Mouse (Mus musculus): ENCODE measurements around the gene Tubgcp3. TPM values are rescaled to one million over a fixed set of nuclear protein-coding genes. Genes with fewer than 3 reads are reported as not detected.

Tubgcp3 gene
- polyA plus RNA-seq, 1 experiment from 2014 or later: 13.5 TPM

GRCm38 (mm10) chr8:12650495-12650894, 21.6 kb downstream of the Tubgcp3 start:
- Histone ChIP-seq H3K36me3 (ENCODE audit: control insufficient read depth, insufficient read depth, low read length) (peaks cover 28% of the 10 kb centered on the region), H3K4me1 (replicated peaks; ENCODE audit: control insufficient read depth, insufficient read depth) (no peaks in the 10 kb centered on the region), H3K9me3 (ENCODE audit: control insufficient read depth, low read length) (no peaks in the 10 kb centered on the region), H3K4me3 (ENCODE audit: low read depth, low read length) (no peak overlapping the region), H3K4me2 (replicated peaks; ENCODE audit: low read depth) (no peak overlapping the region), H3K27ac (replicated peaks) (no peak overlapping the region), H3K27me3 (ENCODE audit: control insufficient read depth, insufficient read depth, low read length) (no peaks in the 10 kb centered on the region), H3K9ac (ENCODE audit: low read length) (no peak overlapping the region)
- ATAC-seq (ENCODE audit: low FRiP score, low TSS enrichment) (no peak), DNase-seq (ENCODE audit: low spot score) (no peak)
- WGBS: 84% methylated on average over 4 of the region's 4 CpGs
- TF ChIP-seq CTCF (IDR thresholded peaks at IDR 0.05; ENCODE audit: low read depth) (no peak), EP300 (optimal IDR thresholded peaks at IDR 0.05) (no peak)

GRCm38 (mm10) chr8:12648951-12649350, 23.1 kb downstream of the Tubgcp3 start:
- TF ChIP-seq EP300 (optimal IDR thresholded peaks at IDR 0.05) (no peak), CTCF (IDR thresholded peaks at IDR 0.05; ENCODE audit: low read depth) (no peak)
- Histone ChIP-seq H3K4me1 (replicated peaks; ENCODE audit: control insufficient read depth, insufficient read depth) (no peaks in the 10 kb centered on the region), H3K27ac (replicated peaks) (no peak overlapping the region), H3K4me3 (ENCODE audit: low read depth, low read length) (no peak overlapping the region), H3K4me2 (replicated peaks; ENCODE audit: low read depth) (no peak overlapping the region), H3K9ac (ENCODE audit: low read length) (no peak overlapping the region), H3K27me3 (ENCODE audit: control insufficient read depth, insufficient read depth, low read length) (no peaks in the 10 kb centered on the region), H3K36me3 (ENCODE audit: control insufficient read depth, insufficient read depth, low read length) (peaks cover 30% of the 10 kb centered on the region), H3K9me3 (ENCODE audit: control insufficient read depth, low read length) (no peaks in the 10 kb centered on the region)
- 88% methylated on average over 4 of the region's 4 CpGs for WGBS
- DNase-seq (ENCODE audit: low spot score) (no peak), ATAC-seq (ENCODE audit: low FRiP score, low TSS enrichment) (no peak)

- TF ChIP-seq EP300 (optimal IDR thresholded peaks at IDR 0.05): no peak
- no peaks in the 10 kb centered on the region for H3K4me1 ChIP-seq (replicated peaks; ENCODE audit: control insufficient read depth, insufficient read depth)
- ATAC-seq (ENCODE audit: low FRiP score, low TSS enrichment): no peak
- peaks cover 17% of the 10 kb centered on the region; the same call in 1 of the 2 replicates for H3K36me3 ChIP-seq (ENCODE audit: control insufficient read depth, insufficient read depth, low read length)
- no peak for DNase-seq (ENCODE audit: low spot score)
- no peaks in the 10 kb centered on the region for H3K27me3 ChIP-seq (ENCODE audit: control insufficient read depth, insufficient read depth, low read length)
- 61% methylated on average over 4 of the region's 4 CpGs for WGBS
- H3K4me3 ChIP-seq (ENCODE audit: low read depth, low read length): no peak overlapping the region
- no peak overlapping the region for H3K27ac ChIP-seq (replicated peaks)
- no peak overlapping the region for H3K9ac ChIP-seq (ENCODE audit: low read length)
- no peak overlapping the region for H3K4me2 ChIP-seq (replicated peaks; ENCODE audit: low read depth)
- no peaks in the 10 kb centered on the region for H3K9me3 ChIP-seq (ENCODE audit: control insufficient read depth, low read length)
Measured at GRCm38 (mm10) chr8:12646536-12646935, 25.5 kb downstream of the Tubgcp3 start.

GRCm38 (mm10) chr8:12644894-12645293, 27.2 kb downstream of the Tubgcp3 start:
- H3K36me3 ChIP-seq (ENCODE audit: control insufficient read depth, insufficient read depth, low read length): peaks cover 21% of the 10 kb centered on the region; the same call in 1 of the 2 replicates
- no peak for ATAC-seq (ENCODE audit: low FRiP score, low TSS enrichment)
- H3K4me2 ChIP-seq (replicated peaks; ENCODE audit: low read depth): no peak overlapping the region

GRCm38 (mm10) chr8:12644341-12644740, 27.7 kb downstream of the Tubgcp3 start:
- WGBS: 87% methylated on average over 8 of the region's 8 CpGs
- H3K36me3 ChIP-seq (ENCODE audit: control insufficient read depth, insufficient read depth, low read length): peaks cover 23% of the 10 kb centered on the region
- no peak for ATAC-seq (ENCODE audit: low FRiP score, low TSS enrichment)

More at GRCm38 (mm10) chr8:12644894-12645293, 27.2 kb downstream of the Tubgcp3 start:
- TF ChIP-seq CTCF (IDR thresholded peaks at IDR 0.05; ENCODE audit: low read depth) (0 out of 2 replicates have a peak, but pooled peaks have one; percentile 15), EP300 (optimal IDR thresholded peaks at IDR 0.05) (no peak)
- no peak overlapping the region for H3K27ac ChIP-seq (replicated peaks)
- no peaks in the 10 kb centered on the region for H3K27me3 ChIP-seq (ENCODE audit: control insufficient read depth, insufficient read depth, low read length)
- no peaks in the 10 kb centered on the region for H3K9me3 ChIP-seq (ENCODE audit: control insufficient read depth, low read length)
- DNase-seq (ENCODE audit: low spot score): no peak
- no peak overlapping the region for H3K4me3 ChIP-seq (ENCODE audit: low read depth, low read length)
- H3K4me1 ChIP-seq (replicated peaks; ENCODE audit: control insufficient read depth, insufficient read depth): no peaks in the 10 kb centered on the region
- H3K9ac ChIP-seq (ENCODE audit: low read length): no peak overlapping the region
- WGBS: 74% methylated on average over 7 of the region's 7 CpGs

GRCm38 (mm10) chr8:12641527-12641926, 30.5 kb downstream of the Tubgcp3 start:
- 92% methylated on average over 6 of the region's 6 CpGs for WGBS
- Histone ChIP-seq H3K4me3 (ENCODE audit: low read depth, low read length) (no peak overlapping the region), H3K27ac (replicated peaks) (no peak overlapping the region), H3K27me3 (ENCODE audit: control insufficient read depth, insufficient read depth, low read length) (no peaks in the 10 kb centered on the region), H3K9ac (ENCODE audit: low read length) (no peak overlapping the region), H3K4me2 (replicated peaks; ENCODE audit: low read depth) (no peak overlapping the region), H3K4me1 (replicated peaks; ENCODE audit: control insufficient read depth, insufficient read depth) (no peaks in the 10 kb centered on the region), H3K9me3 (ENCODE audit: control insufficient read depth, low read length) (no peaks in the 10 kb centered on the region), H3K36me3 (ENCODE audit: control insufficient read depth, insufficient read depth, low read length) (peaks cover 33% of the 10 kb centered on the region)
- TF ChIP-seq EP300 (optimal IDR thresholded peaks at IDR 0.05) (no peak), CTCF (IDR thresholded peaks at IDR 0.05; ENCODE audit: low read depth) (no peak)
- ATAC-seq (ENCODE audit: low FRiP score, low TSS enrichment) (no peak), DNase-seq (ENCODE audit: low spot score) (no peak)

More at GRCm38 (mm10) chr8:12644341-12644740, 27.7 kb downstream of the Tubgcp3 start:
- Histone ChIP-seq H3K4me1 (replicated peaks; ENCODE audit: control insufficient read depth, insufficient read depth) (no peaks in the 10 kb centered on the region), H3K27ac (replicated peaks) (no peak overlapping the region), H3K4me2 (replicated peaks; ENCODE audit: low read depth) (no peak overlapping the region), H3K9ac (ENCODE audit: low read length) (no peak overlapping the region), H3K4me3 (ENCODE audit: low read depth, low read length) (no peak overlapping the region), H3K9me3 (ENCODE audit: control insufficient read depth, low read length) (no peaks in the 10 kb centered on the region), H3K27me3 (ENCODE audit: control insufficient read depth, insufficient read depth, low read length) (no peaks in the 10 kb centered on the region)
- TF ChIP-seq CTCF (IDR thresholded peaks at IDR 0.05; ENCODE audit: low read depth) (no peak), EP300 (optimal IDR thresholded peaks at IDR 0.05) (no peak)
- DNase-seq (ENCODE audit: low spot score): no peak
